Mouse (Mus musculus) stomach, postnatal 0 days (tissue): Measurements from ENCODE around the gene Nme3. TPM values are rescaled to one million over a fixed set of nuclear protein-coding genes. Genes with fewer than 3 reads are reported as not detected.

Source experiments
- ATAC-seq: fragments of 200-750 bp; cut with Nextera tagmentation; 2 replicates; pipeline ENCODE4 v1.8.0; 2017; ENCODE audit not compliant: low FRiP score, low TSS enrichment
- DNase-seq: peaks from one replicate; pipeline ENCODE4 v3.0.0-alpha.2; 2016; ENCODE audit warnings: low spot score
- H3K27ac ChIP-seq: fragments of 300-500 bp; sonication (generic); replicated peaks from 2 replicates; pipeline ENCODE4 v1.5.1; 2014; ENCODE audit warnings: mild to moderate bottlenecking, control low read depth
- H3K27me3 ChIP-seq: fragments of 300-500 bp; sonication (generic); 2 replicates; pipeline ENCODE4 v1.6.1; 2014; ENCODE audit warnings: low read length; ENCODE audit not compliant: control insufficient read depth, insufficient read depth
- H3K36me3 ChIP-seq: fragments of 300-500 bp; sonication (generic); 2 replicates; pipeline ENCODE4 v1.6.1; 2014; ENCODE audit warnings: low read length, mixed read lengths; ENCODE audit not compliant: control insufficient read depth, insufficient read depth
- H3K4me1 ChIP-seq: fragments of 300-500 bp; sonication (generic); replicated peaks from 2 replicates; pipeline ENCODE4 v1.6.1; 2014; ENCODE audit warnings: antibody characterized with exemption; ENCODE audit not compliant: control insufficient read depth, insufficient read depth
- H3K4me2 ChIP-seq: fragments of 300-500 bp; sonication (generic); replicated peaks from 2 replicates; pipeline ENCODE4 v1.6.1; 2014; ENCODE audit warnings: low read depth, mild to moderate bottlenecking, control low read depth, moderate library complexity
- H3K4me3 ChIP-seq: fragments of 300-500 bp; sonication (generic); 2 replicates; pipeline ENCODE4 v1.5.1; 2014; ENCODE audit warnings: low read depth, low read length, control low read depth
- H3K9ac ChIP-seq: fragments of 300-500 bp; sonication (generic); 2 replicates; pipeline ENCODE4 v1.6.1; 2014; ENCODE audit warnings: mild to moderate bottlenecking, low read length, control low read depth, mixed read lengths
- H3K9me3 ChIP-seq: fragments of 300-500 bp; sonication (generic); 2 replicates; pipeline ENCODE4 v1.6.1; 2016; ENCODE audit warnings: low read length; ENCODE audit not compliant: control insufficient read depth
- CTCF ChIP-seq: IDR thresholded peaks from 2 replicates; pipeline ENCODE4 v1.5.1; 2016; ENCODE audit warnings: antibody characterized with exemption, low read depth, mild to moderate bottlenecking, moderate library complexity
- EP300 ChIP-seq: optimal IDR thresholded peaks from 2 replicates; pipeline ENCODE3; 2016; ENCODE audit warnings: antibody characterized with exemption
- WGBS: fragments of 180-500 bp; shearing (Covaris S2); extraction: QIAGEN DNeasy Blood & Tissue Kit; methylation state at CpG from one replicate; pipeline ENCODE4 v1.1.7; 2014; 5-methylcytosine and 5-hydroxymethylcytosine counted together
- polyA plus RNA-seq: library from polyadenylated mRNA; unstranded; fragments of >200 nt; fragmentation: Nextera tagmentation; extraction: Ambion mirVana; gene quantifications from 2 replicates; pipeline ENCODE4 v1.2.1, GENCODE M21; 2015

Nme3 gene
- polyA plus RNA-seq, 1 experiment from 2014 or later: 40.2 TPM

- no peak overlapping the region for H3K4me3 ChIP-seq
- H3K27me3 ChIP-seq: no peaks in the 10 kb centered on the region
- H3K9ac ChIP-seq: no peak overlapping the region
- ATAC-seq: no peak
- WGBS: 75% methylated on average over 4 of the region's 4 CpGs
- TF ChIP-seq EP300: no peak
- no peak for TF ChIP-seq CTCF
- H3K4me1 ChIP-seq: peaks cover 5% of the 10 kb centered on the region
- no peak overlapping the region for H3K4me2 ChIP-seq
- peaks cover 40% of the 10 kb centered on the region for H3K36me3 ChIP-seq
- no peaks in the 10 kb centered on the region for H3K9me3 ChIP-seq
- no peak for DNase-seq
- H3K27ac ChIP-seq: no peak overlapping the region
These were observed 1.9 kb downstream of the Nme3 start for GRCm38 (mm10) chr17:24898041-24898854.

- no peak overlapping the region for H3K9ac ChIP-seq
- no peaks in the 10 kb centered on the region for H3K9me3 ChIP-seq
- DNase-seq (no peak), ATAC-seq (no peak)
- H3K36me3 ChIP-seq: peaks cover 42% of the 10 kb centered on the region
- no peak overlapping the region for H3K4me3 ChIP-seq
- no peaks in the 10 kb centered on the region for H3K27me3 ChIP-seq
- TF ChIP-seq CTCF (no peak), EP300 (no peak)
- no peak overlapping the region for H3K4me2 ChIP-seq
- WGBS: 80% methylated on average over 5 of the region's 5 CpGs
- no peak overlapping the region for H3K27ac ChIP-seq
- peaks cover 5% of the 10 kb centered on the region for H3K4me1 ChIP-seq
These were observed 2.9 kb downstream of the Nme3 start for GRCm38 (mm10) chr17:24899153-24899552.

- Histone ChIP-seq H3K36me3 (peaks cover 47% of the 10 kb centered on the region), H3K27ac (no peak overlapping the region), H3K27me3 (no peaks in the 10 kb centered on the region), H3K4me2 (no peak overlapping the region), H3K4me3 (no peak overlapping the region), H3K9me3 (no peaks in the 10 kb centered on the region), H3K4me1 (peaks cover 5% of the 10 kb centered on the region; the same call in 1 of the 2 replicates), H3K9ac (no peak overlapping the region)
- WGBS: 90% methylated on average over 6 of the region's 6 CpGs
- DNase-seq (no peak), ATAC-seq (no peak)
- TF ChIP-seq CTCF: no peak
- TF ChIP-seq EP300: no peak
These were observed 3.7 kb downstream of the Nme3 start for GRCm38 (mm10) chr17:24900014-24900413.

- Histone ChIP-seq H3K4me1 (peaks cover 1% of the 10 kb centered on the region; the same call in 1 of the 2 replicates), H3K4me3 (no peak overlapping the region), H3K36me3 (peaks cover 58% of the 10 kb centered on the region), H3K9me3 (no peaks in the 10 kb centered on the region), H3K9ac (no peak overlapping the region), H3K27ac (no peak overlapping the region), H3K4me2 (no peak overlapping the region), H3K27me3 (no peaks in the 10 kb centered on the region)
- DNase-seq (no peak), ATAC-seq (no peak)
- 90% methylated on average over 5 of the region's 5 CpGs for WGBS
- TF ChIP-seq EP300 (no peak), CTCF (no peak)
These were observed 5.8 kb downstream of the Nme3 start for GRCm38 (mm10) chr17:24902124-24902523.

GRCm38 (mm10) chr17:24902671-24903474 lies 6.6 kb downstream of the Nme3 start:
- no peak overlapping the region for H3K27ac ChIP-seq
- DNase-seq (no peak), ATAC-seq (no peak)
- H3K27me3 ChIP-seq: no peaks in the 10 kb centered on the region
- no peaks in the 10 kb centered on the region for H3K9me3 ChIP-seq
- H3K36me3 ChIP-seq: peaks cover 64% of the 10 kb centered on the region
- no peak overlapping the region for H3K4me2 ChIP-seq
- TF ChIP-seq CTCF: peak; percentile 61
- no peak for TF ChIP-seq EP300
- no peak overlapping the region for H3K4me3 ChIP-seq
- no peak overlapping the region for H3K9ac ChIP-seq
- no peaks in the 10 kb centered on the region for H3K4me1 ChIP-seq
- 69% methylated on average over 9 of the region's 9 CpGs for WGBS

- Histone ChIP-seq H3K9me3 (no peaks in the 10 kb centered on the region), H3K4me1 (no peaks in the 10 kb centered on the region), H3K4me2 (no peak overlapping the region), H3K4me3 (no peak overlapping the region), H3K27ac (no peak overlapping the region), H3K36me3 (peaks cover 64% of the 10 kb centered on the region), H3K27me3 (no peaks in the 10 kb centered on the region), H3K9ac (no peak overlapping the region)
- 81% methylated on average over 9 of the region's 9 CpGs for WGBS
- TF ChIP-seq CTCF: no peak
- DNase-seq (no peak), ATAC-seq (no peak)
These were observed 7.5 kb downstream of the Nme3 start for GRCm38 (mm10) chr17:24903767-24904166.
